Mouse (Mus musculus) heart, adult 8-10 months (tissue): ENCODE data around the gene Sema6b. TPM values are rescaled to one million over a fixed set of nuclear protein-coding genes. Genes with fewer than 3 reads are reported as not detected.

Experiments used
- DNase-seq: peaks from one replicate; pipeline ENCODE4 v3.0.0; 2022; ENCODE audit warnings: low spot score
- total RNA-seq, 4 experiments: library from RNA; stranded (reverse); gene quantifications; 2 replicates each; pipeline ENCODE4 v1.2.4; 2022

The Sema6b gene
- total RNA-seq, 4 experiments from 2014 or later, result 5.4 to 10.4 (median 8.6) TPM

DNA sequence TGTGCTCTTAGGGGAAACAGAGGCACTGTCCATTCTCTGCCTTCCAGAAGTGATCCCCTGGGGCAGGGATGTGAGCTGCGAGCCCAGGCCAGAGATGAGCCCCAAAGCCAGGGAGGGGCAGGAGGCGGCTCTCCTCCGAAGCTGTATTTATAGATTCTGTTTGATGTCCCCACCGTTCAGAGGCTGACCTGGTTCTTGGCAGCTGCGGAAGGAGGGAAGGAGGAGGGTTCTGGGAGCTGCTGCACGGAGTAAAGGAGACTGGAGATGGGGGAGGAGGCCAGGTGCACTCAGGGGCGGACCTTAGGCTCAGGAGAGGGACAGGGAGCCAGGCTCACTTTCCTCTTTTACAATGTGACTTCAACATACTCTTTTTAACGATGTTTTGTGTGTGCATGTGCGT, 6.0 kb upstream of the Sema6b start:
- no peak for DNase-seq

DNA sequence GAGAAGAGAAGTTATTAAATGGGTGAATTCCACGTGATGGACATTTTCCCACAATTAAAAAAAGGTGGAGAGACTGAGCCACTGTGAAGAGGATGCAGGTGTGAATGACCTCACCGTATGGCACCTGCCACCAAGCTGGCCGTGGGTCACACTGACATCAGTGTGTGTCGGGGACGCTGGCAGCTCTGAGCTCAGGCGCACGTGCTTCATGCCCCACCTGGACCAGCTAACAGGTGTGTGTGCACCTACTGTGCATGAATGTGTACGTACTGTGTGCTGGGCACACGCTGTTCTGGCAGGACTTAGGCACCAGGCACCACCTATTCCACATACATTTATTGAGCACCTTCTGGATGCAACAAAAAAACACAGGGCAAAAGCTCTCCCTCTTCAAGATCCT, 4.4 kb upstream of the Sema6b start:
- no peak for DNase-seq

DNA sequence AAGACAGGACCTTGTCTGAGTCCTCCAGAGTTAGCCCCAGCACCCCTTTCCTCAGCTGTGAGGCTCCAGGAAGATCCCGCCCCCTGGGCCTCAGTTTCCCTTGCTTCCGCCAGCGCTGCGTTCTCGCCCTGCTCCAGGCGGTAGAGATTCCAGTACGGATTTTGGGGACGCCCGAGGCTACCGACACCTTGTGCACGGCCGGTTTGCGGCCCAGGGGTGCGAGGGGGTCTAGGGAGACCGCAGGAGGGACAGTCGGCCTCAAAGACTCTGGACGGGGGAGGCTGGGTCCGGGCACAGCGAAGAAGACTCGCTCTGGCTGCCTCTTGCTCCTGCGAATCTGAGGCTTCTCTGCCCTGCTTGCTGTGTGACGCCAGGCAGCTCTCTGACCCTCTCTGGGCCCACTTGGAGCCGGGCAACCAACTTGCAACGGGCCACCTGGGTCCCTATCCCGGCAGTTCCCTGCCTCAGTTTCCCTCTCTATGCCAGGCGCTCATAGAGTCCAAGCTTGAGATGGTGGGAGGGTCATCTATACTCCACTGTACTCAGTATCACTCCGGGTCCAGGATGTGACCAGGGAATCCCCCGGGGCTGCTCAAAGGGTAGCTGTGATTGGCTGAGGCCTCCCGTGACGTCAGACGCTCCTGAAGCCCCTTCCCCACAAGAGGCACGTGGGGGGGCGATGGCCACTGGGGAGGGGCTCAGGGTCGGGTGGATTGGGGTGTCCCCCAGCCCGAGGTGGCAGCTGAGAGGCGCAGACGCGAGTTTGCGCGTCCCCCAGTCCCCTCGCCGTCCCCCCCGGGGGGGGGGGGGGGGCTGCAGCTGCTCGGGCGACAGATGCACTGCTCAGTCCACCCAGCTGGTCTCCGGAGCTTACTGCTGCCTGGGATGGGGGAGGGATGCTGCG, 1.8 kb upstream of the Sema6b start:
- no peak for DNase-seq

DNA sequence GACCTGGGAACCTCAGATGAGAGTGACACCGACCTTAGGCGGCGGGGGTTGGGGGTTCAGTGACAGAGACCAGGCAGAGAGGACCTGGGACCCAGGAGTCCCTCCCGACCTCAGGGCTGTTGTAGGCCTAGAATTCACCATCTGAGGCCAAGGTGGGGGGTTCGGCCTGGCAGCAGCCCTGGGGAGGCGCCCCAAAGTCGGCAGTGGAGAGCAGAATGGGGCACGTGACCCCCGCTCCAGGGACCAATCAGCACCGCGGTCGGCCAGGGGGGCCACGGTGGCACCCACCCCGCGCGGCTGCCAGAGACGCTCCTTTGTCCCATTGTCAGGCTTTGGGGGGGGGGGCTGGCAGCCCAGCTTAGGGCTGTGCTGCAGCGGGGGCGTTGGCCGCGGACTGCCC, 788 bp downstream of the Sema6b start:
- no peak for DNase-seq

DNA sequence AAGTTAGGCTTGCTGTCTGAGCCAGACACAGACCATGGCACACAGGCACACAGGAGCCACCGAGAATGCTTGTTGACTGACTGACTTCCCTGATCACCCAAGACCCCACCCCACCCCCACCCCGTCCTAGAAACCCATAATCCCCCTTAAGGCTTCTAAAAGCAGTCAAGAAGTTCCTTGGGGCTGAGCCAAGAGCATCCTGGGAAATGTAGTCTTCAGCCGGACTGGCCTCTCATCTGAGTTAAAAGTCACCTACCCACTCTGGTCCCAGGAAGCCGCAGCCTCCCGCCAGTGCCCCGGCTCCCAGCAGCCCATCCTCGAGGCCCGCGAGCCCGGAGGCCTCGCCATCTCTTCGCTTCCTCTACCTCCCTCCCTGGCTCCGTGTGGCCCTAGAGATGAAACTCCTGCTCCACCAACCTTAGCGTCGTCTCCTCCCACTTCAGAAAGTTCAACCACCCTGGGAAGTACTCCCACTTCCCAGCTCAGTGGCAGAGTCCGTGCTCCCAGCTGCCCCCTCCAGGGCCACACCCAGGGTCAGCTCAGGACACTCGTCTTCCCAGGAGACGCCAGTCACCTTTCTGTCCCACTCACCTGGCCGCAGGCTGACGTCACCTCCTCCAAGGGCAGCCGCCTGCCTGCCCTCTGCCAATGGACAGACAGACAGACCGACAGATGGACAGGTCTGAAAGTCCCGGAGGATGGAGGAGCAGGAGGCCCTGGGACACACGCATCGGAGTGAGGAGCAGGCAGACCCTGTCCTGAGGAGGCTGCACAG, 2.1 kb downstream of the Sema6b start:
- no peak for DNase-seq

DNA sequence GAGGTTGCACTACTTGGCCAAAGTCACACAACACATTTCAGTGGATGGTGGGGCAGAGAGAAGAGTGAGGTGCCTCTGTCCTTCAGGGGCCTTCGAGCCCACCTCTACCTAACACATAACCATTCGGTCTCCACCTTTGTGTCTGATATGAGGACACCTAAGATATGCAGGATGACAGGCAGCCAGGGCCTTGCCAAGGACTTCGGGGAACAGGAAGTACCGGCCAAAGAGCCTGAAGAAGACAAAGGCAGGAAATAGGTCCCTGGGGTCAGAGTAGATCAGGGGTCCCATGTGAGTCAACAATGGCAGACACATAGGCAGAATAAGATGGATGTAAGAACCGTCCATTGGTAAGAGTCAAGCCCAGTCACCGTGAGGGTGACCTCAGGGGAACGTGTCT, 3.6 kb downstream of the Sema6b start:
- no peak for DNase-seq

DNA sequence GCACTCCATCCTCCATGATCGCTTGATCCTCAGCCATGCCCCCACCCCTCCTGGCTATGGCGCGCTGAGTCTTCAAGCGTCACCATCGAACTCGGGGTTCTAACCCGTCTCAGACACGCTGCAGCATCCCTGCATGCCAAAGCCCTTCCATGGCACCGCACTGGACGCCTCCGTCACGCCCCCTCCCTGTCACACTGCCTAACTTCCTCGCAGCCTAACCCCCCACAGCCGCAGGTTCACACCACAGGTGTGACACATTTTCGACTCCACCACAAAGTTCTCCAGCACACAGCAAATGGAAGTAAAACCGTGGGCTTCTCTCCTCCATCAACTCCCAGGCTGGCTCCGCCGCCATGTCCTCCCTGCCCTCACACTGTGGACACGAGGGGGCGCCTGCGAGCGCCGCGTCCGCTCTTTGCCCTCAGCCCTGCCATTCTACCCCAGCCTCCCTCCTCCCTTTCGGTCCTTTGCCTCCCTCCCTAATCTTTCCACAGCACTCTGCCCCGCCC, 5.6 kb downstream of the Sema6b start:
- peak; percentile 67 for DNase-seq

DNA sequence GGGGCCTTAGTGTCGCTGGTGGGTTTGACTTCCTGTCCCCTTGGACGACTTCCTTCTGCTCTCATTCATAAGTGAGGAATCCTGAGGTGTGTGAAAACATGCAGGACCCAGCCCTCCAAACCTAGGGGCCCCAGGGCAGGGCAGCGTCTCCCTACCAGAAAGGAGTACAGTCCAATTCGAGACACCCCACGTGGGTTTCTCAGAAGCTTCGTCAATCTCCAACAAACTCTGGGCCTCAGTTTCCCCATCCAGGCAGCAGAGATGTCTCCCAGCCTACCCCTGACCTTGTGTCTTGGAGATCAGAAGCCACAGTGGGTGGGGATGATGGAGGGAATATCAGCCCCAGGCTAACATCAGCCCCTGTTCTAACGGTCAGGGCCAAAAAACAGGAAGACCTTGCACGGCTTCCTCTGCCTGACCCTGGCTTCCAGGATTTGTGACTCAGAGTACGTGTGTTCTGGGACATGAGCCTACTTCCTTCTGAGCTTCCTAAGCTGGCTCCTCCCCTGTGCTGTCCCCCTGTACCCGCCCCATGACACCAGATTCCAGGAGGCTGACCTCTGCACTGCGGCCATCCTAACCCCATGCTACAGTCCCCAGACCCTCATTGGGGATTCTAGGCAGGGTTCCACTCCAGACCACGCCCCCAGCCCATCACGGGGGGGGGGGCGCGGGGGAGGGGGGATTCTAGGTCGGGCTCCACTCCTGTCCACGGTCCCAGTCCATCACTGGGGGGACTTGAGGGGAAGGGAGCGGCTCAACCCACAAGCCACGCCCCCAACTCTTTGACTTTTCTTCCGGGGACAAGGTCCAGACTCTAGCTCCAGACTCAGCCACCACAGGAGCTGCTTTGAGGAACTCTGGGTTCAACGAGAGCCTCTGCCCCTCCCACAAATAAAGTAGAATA, 6.4 kb downstream of the Sema6b start:
- peak; percentile 89 for DNase-seq

DNA sequence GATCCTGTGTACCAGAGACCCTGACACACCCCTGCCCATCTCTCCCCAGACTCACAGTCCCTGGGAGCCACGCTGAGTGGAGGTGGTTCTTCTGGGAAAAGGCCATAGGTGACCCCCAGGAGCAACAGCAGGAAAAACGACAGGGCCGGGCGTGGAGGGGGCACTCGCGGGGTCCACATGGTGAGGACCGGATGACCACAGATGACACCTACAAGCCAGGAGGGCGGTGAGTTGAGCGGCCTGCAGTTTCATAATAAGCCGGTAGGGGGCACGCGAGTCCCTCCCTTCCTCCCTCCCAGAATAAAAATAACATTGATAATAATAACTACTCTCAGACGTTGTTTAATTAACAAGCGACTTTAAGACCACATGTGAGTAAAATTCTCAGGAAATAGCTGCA, 7.5 kb downstream of the Sema6b start:
- peak; percentile 79 for DNase-seq

DNA sequence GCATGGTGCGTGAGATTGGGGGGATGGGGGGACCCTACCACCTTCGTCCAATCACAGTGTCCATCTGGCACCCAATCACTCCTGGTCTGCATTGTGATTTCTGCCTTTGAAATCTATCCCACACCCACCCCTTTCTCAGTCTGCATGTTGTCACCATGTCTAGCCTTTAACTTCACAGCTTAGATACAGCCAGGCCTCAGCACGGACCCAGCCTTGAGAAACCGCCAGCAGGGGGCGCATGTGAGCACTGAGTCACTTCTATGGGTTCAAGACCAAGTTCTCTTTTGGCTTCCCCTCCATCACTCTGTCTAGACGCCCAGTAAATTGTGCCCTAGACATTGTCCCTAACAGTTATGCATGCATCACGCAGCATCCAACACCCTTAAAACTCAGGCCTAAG, 8.3 kb downstream of the Sema6b start:
- peak; percentile 66 for DNase-seq

DNA sequence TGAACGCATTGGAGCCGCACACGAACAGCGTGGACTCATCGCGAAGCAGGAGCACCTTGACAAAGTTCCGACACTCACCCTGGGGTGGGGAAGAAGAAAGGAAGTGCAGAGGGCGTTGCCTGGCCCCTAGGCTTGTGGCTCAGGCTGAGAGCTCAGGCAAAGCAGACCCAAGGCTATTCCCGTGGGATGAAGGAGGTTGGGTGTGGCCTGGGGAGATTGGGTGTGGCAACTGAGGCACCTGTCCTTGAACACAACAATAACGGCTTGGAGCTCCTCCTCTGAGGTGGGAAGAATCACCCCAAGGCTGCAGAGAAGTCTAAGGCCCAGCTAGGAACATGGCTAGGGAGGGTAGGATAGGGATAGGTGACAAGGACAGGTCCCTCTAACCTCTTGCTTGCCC, 9.0 kb downstream of the Sema6b start:
- no peak for DNase-seq

DNA sequence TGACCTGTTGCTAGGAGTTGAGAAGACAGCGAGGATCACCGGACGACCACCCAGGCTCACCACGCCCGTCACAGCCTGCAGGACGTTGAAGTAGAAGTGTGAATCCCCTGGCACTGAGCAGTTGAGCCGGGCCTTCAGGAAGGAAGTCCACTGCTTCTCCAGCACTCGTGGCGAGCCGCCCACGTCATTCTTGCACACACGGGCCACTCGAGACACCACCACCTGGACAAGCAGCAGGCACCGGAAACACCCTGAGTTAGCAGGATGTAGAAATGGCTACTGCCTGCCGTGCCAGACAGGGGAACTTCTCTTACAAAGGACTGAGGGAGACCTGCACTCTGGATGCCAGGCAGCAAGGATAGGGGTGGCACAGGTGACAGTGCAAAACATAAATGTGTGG, 11.9 kb downstream of the Sema6b start:
- DNase-seq, result no peak

DNA sequence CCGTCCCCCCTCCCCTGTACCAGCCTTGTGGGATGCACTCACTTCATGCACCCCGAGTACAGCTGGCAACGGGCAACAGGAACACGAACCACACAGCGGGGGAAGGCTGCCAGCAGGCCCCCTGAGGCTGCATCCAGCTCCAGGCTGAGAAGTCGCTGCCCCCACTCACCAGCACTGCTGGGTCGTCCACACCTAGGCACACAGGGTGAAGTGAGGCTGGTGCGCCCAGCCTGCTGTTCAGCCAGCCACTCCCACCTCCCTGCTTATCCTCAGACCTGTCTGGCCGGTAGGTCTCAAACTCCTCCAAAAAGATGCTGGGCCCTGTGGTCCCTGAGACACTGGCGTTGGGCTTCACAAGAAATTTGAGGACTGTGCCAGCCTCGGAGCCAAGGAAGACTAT, 14.0 kb downstream of the Sema6b start:
- DNase-seq, result no peak

DNA sequence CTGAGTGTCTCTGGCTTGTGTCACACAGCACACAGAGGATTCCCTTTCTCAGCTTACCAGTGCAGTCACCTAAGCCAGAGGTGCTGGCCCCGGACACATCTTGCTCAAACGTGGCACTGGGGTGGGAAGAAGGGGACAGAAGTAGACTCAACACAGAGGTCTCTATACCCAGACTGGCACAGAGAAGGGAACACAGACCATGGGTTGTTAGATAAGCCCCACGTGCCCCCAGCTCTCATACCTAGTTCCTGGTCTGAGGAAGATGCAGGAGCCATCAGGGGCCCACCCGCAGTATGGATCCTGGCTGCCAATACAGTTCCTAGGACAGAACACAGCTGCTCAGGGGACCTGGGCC, 14.9 kb downstream of the Sema6b start:
- no peak for DNase-seq

DNA sequence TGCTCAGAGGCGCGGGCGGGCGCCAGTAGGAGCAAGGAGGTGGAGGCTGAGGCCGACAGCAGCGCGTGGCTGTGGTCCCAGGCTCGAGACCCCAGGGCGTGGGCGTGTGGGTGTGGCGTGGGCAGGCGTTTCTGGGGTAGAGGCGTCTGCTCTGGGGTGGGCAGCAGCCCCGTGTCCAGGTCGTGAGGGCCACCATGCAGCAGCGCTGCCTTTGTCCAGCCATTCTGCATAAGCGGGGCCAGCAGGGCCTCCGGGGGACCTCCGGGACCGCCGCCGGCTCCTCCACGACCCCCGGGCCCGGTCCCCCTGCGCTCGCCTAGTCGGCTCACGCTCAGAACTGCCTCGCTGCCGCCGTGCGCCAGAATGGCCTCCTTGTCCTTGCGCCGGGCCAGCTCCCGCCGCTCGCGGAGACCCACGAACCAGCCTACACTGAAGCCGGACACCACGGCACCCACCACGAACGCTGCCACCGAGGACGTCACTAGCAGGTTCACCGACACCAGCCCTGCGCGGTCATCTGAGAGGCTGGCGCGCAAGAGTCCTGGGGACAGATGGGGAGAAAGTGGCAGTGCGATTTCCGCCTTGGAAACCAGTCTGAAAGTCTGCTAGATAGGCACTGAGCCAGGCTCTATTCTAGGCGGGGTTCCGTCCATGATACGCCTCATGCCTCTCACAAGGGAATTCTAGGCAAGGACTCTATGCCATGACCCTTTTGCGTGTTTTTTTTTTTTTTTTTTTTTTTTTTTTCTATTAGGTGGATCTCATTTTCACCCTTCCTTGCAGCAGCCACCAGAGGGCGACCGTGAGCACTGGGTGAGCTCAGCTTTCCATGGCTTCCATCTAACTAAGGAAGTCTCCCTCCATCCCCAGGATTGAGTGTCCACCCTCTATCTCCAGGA, 15.5 kb downstream of the Sema6b start:
- DNase-seq, result no peak

DNA sequence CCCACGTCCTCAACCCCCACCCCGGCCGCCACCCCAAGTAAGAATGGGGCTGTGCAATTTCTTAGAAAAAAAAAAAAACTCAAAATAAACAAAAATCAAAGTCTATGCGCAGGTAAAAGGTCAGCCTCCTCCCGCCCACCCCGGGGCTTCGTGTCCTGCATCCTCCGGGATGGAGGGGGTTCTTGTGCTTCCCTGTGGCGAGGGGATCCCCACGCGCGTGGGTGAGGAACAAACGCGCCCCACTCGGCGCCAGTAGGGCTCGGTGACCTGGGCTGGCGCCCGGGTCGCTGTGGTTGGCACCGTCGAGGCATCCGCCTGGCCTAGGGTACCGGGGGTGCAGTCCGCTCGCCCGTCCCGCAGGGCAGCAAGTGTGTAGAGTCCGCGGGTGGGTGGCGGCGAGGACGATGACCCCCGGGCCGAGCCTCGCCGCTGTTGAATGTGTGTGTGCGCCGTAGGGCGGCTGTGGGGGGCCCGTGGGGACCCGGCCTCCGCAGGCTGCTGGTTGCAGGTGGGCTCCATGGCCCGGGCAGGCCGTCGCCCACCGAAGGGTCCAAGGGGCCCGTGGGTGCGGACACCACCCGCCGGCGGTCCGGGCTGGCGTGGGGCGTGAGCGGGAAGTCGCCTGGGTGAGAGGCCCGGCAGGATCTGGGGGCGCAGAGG, 16.3 kb downstream of the Sema6b start:
- DNase-seq, result no peak

DNA sequence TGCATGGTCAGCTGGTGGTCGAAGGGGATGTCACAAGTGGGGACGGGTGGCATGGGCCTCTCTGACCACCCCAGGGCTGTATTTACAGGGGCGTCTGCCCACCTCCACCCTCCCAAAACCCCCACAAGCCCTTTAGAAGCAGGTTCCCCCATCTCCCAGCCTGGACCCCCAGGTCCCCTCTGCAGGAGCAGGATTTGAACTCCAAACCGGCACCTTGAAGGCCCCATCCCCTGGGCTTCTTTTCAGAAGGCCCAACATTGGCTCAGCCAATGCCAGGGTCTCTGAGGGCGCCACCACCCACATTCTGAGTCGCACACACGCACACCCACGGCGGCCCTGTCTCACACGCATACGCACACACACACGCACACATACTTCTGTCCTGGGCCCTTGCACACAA, 17.0 kb downstream of the Sema6b start:
- no peak for DNase-seq

DNA sequence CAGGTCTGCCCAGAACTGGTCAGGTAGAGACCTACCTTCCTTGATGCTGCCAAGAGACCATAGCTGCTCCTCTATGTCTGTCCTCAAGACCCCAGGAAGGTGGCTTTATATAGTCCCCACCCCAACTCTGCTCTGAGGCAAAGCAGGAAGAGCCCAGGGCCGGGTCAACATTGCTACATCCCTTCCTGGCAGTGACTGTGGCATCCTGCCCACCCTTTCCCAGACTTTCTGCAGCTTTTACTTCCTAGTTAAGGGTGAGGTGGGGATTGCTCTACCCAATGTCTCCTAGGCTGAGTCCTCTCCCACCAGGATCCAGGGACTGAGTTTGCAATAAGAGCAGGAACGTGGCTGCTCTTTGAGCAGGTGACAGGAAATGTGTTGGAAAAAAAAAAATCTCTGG, 18.3 kb downstream of the Sema6b start, which contains the start of gene Lrg1:
Gene Lrg1, minus strand, starts transcription at position 176 of the 400 bp plus-strand sequence.
- no peak for DNase-seq

DNA sequence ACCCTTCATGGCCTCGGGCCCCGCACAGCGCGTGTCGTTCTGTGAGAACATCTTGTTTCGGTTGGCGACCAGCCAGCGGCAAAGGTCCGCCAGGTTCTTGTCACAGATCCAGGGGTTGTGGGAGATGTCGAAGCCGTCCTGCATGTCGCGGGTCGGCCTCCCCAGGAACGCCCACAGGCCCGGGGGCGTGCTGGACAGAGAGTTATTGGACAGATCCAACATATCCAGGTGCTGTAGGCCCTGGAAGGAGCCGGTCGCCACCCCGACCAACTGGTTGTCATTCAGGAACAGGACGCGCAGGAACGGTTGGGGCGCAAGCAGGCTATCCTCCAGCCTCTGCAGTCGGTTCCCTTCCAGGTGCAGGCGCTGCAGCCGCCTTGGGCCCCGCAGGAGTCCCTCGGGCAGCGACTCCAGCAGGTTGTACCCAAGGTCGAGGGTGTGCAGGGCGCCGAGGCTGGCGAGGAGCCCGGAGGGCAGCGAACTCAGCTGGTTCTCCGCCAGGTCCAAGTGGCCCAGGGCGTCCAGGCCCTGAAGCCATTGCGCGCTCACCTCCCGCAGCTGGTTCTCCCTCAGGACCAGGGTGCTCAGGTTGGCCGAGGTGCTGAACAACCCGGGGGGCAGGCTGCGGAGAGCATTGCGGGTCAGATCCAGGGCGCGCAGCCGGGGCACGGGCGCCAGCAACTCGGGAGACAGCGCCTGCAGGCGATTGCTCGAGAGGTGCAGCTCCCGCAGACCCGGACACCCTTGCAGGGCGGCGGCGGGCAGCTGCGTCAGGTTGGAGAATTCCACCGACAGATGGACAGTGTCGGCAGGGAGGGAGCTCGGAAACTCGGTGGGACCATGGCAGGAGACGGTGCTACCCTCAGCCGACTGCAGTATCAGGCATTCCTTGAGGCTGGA, 19.9 kb downstream of the Sema6b start:
- peak; percentile 76 for DNase-seq
